Mouse (Mus musculus): Measurements from ENCODE around the gene Tas1r3.

Gene Tas1r3

DNA sequence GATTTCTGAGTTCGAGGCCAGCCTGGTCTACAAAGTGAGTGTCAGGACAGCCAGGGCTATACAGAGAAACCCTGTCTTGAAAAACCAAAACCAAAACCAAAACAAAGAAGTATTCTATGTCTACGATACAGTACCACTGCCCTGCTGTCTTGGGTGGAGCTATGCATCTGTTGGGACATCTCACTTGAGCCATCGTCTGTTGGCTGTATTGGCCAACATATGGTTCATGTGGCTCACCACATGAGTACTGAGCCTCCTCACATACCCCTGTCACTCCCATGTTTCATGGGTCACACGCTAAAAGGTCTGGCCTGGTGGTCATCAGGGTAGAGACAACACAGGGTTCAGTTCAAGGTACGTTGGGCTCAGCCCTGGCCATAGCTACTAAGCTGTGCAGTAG is 23.2 kb upstream of the Tas1r3 start:
- DNase-seq (ENCODE audit: low spot score), result no peak

DNA sequence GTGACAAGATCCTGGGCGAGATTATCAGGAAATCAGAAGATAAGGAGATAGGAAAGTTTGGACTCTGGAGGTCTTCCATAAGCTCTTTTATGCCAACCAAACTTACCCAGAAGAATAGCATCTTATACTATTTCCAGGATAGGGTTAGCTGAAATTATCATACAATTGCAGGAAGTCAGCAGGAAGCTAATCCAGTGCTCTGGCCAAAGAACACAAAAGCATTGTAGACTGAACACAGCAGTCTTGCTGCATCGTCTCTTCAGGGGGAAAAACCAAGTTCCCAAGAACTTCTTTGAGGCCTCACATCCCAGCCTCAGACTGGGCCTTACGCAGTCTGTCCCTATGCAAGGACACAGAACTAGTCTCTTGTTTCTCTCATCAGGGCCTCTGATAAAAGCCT is 20.4 kb upstream of the Tas1r3 start:
- DNase-seq (ENCODE audit: low spot score), result no peak

DNA sequence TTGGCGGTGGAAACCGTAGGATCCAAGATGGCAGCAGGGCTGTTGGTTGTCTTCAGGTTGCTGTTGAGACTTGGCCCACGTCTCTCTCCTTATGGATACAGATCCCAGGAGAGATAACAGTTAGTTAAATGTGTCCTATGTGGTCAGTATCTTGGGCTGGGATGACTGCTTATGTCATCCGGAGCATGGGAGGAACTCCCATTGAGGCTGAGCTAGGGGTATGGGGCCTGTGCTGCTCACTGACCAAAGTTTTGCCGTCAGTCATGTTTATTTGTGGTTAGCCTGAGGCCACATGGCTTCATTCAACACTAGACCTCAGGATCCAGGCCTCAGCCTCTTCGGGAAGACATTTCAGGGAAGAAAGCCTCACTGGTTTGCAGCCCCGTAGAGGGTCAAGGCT is 8.2 kb upstream of the Tas1r3 start:
- DNase-seq (ENCODE audit: low spot score), result no peak

DNA sequence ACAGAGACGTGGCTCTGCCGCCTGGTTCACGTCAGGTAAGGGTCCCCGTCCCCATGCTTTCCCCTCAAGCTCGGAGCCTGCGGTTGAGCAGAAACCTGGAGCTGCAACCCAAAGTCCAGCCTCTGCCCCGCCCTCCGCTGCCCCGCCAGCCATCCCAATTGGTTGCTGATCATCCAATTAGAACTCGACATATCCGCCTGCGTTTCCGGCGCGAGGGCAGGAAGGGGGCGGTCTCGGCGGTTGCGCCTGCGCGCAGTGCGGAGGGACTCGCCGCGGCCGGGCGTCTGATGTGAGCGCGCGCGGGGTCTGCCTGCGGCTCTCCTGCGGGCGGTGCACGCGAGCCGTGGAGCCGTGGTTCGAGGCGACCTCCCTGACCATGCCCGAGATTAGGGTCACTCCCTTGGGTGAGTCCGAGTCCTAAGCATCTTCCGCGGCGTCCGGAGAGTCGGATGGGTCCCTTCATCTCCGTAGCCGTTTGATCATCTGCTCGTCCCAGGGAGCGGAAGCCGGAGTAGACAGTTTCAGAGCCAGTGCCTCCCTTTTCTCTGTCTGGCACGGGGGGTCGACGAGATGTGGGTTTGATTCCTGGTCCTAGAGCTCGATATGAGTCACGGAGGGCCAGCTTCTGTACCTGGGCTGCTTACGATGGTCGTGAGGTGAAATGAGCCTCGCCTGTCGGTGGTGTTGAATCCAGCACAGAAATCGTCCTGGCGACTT is 6.3 kb upstream of the Tas1r3 start, which contains the start of the genes Cptp and Ints11:
Cptp (minus strand) TSS at position 124 of the 717 bp plus-strand sequence.
Ints11 (plus strand) TSS at position 230 of the 717 bp plus-strand sequence.
- DNase-seq (ENCODE audit: low spot score), result peak; percentile 96

DNA sequence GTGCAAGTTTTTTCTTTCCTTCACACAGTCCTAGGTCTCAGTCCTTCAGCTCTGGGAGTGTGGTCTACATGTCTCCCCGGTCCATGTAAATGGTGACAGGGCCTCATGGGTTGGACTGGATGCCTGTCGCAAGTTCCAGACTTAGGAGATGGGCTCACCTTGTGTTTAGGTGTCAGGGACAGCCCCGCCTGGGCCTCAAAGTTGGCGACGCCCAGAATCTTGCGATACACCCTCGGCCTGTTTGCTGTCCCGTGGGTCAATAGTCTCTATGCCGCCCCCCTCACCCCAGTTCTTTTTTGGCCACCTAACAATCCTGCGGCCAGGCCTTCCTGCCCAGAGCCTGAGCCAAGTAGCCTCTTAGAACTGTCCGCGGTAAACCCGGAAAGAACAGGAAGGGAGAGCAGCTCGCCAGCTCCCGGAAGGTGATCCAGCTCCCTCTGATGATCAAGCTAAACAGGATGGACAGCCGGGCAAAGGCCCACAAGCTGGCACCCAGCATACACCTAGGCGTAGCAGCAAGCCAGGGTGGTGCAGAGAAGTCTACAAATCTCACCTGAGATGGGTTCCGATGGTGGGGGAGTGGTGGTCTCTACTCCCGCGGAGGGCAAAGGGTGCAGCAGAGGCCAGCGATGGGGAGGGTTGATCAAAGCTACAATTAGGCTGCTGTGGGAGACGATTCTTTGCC is 5.6 kb upstream of the Tas1r3 start:
- no peak for DNase-seq (ENCODE audit: low spot score)

DNA sequence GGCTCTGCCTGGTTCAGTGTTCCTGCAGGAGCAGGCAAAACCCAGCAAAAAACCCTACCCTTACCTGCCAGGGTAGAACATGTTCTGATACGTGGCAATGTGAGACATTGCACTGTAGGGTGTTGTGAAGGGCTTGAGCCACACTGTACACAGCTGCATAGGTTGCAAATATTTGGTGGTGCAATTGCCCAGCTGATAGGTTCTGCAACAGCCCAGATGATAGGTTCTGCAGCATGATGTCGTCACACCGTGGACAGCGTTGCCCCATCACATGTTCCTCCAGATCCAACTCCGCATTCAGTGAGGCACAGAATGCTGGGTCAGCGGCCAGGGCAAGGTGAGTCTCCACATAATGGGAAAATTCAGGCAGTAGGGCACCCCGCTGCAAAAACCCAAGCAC is 1.4 kb downstream of the Tas1r3 start:
- no peak for DNase-seq (ENCODE audit: low spot score)

DNA sequence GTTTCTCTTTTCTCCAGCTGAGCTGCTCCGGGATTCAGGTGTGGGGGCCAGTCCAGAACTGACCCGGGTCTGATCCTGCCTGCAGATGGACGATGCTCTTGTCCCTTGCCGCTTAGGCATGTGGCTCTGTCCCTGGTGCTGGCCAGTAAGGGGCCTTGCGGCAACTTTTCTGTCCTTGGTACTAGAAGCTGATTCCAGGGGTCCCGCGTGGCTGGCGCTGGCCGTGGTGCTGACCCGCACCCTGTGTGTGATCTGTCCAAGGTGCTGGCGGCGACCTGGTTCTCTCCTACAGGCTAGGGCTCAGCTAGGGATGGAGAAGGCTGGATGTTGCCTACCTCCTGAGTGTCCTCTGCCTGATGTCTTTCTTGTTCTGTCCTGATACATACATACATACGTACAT is 3.8 kb downstream of the Tas1r3 start:
- DNase-seq (ENCODE audit: low spot score), result peak; percentile 90

DNA sequence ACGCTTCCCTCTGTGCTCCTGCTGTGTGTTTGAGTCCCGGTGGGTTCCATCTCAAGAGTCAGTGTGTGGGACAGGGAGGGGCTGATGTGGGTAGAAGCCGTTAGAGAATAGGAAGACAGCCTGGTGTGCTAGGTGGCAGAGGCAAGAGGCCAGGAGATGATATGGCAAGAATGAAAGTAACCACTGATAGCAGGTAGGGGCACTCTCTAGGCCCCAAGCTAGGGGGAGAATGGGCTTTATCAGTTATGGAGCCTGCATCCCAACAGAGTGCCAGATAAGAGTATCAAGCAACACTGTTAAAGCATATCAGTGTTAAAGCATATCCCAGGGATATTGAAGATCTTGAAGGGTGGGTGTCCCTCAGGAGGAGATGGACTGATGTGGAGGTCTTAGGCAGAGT is 6.3 kb downstream of the Tas1r3 start:
- no peak for DNase-seq (ENCODE audit: low spot score)

DNA sequence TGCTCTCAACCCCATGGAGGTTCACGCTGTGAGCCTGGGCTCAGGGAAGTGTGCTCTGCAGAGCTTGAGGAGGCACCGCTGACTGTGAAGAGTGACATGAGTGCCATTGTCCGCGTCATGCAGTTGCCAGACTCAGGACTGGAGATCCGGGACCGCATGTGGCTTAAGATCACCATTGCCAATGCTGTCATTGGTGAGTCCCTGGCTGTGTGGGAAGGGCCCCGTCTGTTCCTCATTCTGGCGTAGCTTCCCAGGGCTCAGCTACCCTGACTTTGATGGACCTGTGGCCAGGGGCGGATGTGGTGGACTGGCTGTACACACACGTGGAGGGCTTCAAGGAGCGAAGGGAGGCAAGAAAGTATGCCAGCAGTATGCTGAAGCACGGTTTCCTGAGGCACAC is 7.1 kb downstream of the Tas1r3 start:
- DNase-seq (ENCODE audit: low spot score), result no peak

DNA sequence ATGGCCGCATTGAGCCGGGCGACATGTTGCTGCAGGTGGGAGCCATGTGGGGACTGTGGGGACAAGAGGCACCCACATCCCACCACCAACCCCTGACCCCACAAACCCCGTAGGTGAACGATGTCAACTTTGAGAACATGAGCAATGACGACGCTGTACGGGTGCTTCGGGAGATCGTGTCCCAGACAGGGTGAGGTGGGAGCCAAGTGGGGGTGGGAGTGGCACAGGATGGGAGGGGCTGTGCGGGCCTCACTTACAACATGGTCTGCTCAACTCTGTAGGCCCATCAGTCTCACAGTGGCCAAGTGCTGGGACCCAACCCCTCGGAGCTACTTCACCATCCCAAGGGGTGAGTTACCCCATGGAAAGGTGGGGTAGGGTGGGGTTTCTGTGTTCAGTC is 8.2 kb downstream of the Tas1r3 start:
- DNase-seq (ENCODE audit: low spot score), result no peak

DNA sequence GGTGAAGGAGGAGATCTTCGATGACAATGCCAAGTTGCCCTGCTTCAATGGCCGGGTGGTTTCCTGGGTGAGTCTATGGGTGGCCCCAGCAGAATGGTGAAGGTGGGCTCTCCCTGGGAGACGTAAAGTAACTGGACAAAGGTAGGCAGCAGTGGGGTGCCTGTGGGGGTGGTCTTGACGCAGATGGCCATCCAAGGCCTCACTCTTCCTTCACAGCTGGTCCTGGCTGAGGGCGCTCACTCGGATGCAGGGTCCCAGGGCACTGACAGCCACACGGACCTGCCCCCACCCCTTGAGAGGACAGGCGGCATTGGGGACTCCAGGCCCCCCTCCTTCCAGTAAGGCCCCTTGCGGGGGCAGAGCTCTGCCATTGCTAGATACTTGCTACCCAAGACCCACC is 9.7 kb downstream of the Tas1r3 start:
- DNase-seq (ENCODE audit: low spot score), result no peak

DNA sequence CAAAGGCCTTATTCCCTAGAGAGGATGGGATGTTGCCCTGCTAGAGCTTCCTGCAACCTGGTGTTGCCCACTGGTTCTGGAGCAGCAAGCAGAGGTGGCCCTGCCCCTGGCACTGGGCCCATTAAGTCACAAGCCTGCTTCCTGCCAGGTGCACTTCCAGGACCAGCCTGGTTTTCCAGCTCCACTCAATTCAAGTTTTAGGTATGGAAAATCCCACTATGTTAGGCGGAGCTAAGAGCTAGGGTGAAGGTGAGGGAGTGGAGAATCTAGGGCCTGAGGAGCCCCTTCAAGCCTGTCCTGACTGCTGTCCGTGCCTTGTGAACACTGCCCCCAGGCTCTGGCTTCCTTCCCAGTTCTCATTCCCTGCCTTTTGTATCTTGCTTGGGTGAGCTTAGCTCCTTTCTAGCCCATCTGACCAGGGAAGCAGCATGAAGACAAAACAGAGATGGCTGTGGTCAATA is 11.2 kb downstream of the Tas1r3 start:
- no peak for DNase-seq (ENCODE audit: low spot score)

DNA sequence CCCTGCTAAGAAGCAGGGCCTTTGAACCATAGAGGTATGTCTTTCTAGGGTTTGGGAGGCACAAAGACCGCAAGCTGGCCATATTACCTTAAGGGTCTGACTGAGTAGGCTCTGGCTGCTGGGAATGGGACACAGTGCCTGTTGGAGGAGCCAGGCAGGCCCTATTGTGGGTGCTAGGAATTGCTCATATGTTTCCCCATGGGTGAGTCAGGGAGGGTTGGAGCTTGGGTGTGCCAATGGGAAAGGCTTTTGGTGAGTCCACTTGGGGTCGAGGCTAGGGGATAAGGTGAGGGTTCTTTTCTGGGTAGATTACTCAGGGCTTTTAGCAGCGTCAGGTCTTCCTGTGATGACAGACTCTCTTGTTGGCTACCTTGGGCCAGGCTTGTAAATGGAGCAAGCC is 11.8 kb downstream of the Tas1r3 start:
- DNase-seq (ENCODE audit: low spot score), result no peak

DNA sequence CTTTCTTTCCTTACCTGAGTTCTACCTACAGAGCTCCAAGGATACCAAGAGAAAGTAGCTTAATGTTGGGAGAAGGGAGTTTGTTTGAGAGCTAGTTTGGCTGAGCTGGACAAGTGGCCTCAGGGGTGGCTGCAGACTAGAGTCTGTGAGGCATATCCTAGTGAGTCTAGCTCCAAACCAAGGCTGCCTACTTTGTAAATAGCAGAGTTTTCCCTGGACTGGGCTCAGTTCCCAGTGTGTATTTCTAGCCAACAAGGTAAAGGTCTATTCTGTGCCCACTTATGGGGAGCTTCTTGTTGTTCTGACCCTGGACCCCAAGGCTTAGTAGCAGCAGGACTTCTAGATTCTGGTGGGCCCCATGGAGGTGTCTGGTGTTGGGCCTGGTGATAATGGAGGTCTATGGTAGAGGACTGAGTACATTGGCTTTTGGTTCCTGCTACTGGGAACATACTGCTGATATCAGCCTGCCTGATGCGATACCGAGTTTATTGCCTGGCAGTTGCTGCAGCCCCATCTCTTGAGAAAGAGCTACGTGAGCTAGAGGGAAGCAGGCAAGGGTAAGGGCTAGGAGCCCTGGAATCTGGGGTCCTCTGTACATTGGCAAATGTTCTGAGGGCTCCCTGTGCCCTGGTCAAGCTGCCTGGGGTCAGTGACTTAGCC is 13.2 kb downstream of the Tas1r3 start:
- no peak for DNase-seq (ENCODE audit: low spot score)

DNA sequence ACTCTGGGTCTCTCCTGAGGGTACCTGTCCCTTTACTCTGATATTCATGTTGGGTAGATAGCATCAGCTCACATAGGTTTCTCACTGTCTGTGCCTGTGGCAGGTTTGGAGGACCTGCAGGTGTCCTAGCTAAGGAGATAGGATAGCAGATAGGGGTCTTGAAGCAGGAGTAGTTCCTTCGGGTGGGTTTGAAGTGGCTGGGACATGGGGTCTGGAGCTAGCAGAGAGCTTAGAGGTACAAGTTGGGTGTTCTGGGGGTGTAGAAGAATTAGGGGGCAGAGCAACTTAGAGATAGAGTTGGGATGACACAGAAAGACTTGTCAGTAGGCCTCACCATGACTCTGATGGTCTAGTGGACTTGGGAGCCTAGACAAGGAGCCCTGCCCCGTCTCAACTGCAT is 13.8 kb downstream of the Tas1r3 start:
- DNase-seq (ENCODE audit: low spot score), result no peak

DNA sequence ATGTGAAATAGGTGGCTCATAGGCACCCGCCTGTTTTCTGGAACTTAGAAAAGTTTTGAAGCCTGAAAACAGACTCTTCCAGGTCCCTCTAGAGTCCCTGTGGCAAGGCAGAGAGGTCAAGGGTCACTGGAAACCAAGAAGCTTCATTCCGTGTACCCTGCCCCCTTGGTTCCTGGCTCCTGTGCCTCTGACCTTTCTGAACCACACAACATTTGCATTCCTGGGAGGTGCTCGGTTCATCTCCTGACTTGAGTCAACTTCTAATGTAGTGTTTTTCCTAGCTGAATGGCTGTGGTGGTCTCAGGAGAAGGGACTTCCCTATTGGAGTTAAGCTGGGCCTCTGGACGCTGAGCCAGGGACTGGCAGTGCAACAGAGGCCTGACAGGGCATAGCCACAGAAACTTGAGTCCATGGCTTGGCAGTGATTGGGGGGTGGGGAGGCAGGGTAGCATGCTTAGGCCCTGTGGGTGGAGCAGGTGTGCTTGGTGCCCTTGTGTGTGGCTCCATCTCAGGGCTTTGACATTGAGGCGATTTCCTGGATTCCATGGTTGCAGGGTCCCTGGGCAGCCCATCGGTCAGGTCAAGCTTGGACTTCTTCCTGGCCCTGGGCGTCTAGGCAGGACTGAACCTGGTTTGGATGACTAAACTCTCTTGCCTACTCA is 14.6 kb downstream of the Tas1r3 start:
- peak; percentile 45 for DNase-seq (ENCODE audit: low spot score)

DNA sequence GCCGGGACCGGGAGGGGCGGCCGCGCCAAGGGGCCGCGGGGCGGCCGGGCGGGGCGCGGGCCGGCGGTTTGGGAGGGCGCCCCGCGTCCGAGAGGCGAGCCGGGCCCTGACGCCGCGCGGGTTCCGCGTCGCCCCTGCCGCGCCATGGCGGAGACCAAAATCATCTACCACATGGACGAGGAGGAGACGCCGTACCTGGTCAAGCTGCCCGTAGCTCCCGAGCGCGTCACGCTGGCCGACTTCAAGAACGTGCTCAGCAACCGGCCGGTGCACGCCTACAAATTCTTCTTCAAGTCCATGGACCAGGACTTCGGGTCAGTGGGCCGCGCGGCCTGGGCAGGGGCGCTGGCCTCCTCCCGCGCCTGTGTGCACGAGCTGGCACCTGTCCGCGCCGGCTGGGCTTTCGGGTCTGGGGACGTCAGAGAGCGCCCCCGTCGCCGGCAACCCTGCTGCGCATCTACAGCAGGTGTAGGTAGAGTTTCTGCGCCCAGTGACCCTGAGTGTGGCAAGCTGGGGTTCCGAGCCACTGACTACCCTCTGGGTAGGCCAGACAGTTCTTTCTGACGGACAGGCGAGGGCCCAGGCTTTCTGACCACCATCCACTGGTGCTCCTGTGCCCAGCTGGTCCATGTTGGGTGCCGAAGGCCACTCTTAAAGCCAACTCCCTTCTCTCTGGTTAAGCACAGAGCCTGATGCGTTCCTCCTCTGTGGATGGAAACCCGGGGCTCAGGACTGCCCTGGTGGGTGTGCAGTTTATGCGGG is 15.4 kb downstream of the Tas1r3 start:
- DNase-seq (ENCODE audit: low spot score), result peak; percentile 63

DNA sequence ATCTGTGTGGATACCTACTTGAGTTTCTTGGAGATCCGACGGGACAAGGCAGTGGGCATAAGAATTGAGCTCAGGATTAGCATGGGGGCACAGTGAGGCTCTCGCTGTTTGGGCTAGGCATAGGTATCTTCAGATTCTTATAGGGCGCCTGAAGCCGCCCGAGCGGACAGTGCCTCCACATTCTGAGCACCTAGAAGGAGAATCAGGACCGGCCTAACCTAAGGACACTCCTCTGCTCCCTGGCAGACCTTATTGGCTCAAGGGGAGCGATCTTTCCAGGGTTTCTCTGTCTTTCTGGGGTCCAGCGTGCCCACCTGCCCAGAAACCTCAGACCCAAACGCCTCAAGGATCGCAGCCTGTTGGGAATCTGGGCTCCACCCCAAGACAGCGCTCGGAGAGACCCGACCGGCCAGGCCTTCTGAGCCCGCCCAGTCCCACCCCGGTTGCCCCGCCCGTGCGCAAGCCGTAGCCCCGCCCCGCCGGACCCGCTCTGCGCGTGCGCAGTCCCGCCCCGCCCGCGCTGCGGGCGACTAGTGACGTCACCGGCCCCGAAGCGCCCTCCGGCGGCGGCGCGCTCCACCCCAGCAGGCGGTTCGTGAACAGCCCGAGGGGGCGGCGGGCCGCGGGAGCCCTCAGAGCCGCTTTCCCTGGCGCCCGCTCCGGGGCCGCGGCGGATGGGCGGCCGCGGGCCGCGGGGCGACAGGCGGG is 16.1 kb downstream of the Tas1r3 start, which contains the start of gene Dvl1:
Dvl1 (plus strand) TSS at position 532 of the 708 bp plus-strand sequence.
- DNase-seq (ENCODE audit: low spot score), result peak; percentile 84

DNA sequence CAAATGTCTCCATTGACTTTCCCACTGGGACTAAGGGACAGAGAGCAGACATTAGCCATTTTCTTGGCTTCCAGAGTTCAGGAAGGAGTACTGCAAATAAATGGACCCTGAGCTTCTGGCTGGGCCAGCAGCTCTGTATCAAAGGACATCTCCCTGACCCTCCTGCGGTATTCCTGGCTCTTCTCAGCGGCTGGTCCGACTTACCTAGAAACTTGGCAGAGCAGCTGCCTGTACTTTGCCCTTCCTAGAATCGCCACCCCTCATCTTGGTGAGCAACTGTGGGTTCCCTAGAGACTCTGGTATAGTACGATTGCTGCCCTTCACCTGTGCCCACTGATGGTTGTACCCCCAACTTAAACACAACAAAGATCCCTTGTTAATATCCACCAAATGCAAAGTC is 19.9 kb downstream of the Tas1r3 start:
- DNase-seq (ENCODE audit: low spot score), result no peak

DNA sequence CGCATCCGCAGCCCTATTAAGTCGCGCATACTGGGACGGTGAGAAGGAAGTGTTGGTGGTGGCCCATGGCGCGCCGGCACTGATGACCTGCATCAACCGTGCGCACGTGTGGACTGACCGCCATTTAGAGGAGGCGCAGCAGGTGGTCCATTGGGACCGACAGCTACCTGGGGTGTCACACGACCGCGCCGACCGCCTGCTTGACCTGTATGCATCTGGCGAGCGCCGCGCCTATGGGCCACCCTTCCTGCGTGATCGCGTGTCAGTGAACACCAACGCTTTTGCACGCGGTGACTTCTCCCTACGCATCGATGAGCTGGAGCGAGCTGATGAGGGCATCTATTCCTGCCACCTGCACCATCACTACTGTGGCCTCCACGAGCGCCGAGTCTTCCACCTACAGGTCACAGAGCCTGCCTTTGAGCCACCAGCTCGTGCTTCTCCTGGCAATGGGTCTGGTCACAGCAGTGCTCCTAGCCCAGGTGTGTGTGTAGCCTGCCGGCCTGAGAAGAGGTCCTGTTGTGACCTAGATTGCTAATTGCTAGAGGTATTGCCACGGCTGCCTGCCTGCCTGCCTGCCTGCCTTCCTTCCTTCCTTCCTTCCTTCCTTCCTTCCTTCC is 21.4 kb downstream of the Tas1r3 start:
- DNase-seq (ENCODE audit: low spot score), result peak; percentile 21
